Mouse (Mus musculus) neural tube, embryonic 13.5 days (tissue): ENCODE measurements at regions not wholly inside any gene's neighbourhood (a gene's known extent, or its start where the extent isn't known, plus 50 kb on each side); places are given as distances from the start of the nearest gene placed in this dataset.

Experiments
- ATAC-seq: fragments of 200-750 bp; cut with Nextera tagmentation; 2 replicates; pipeline ENCODE4 v1.8.0; 2017; ENCODE audit warnings: low read depth, mild to moderate bottlenecking, moderate TSS enrichment, moderate library complexity
- H3K27ac ChIP-seq: fragments of 300-500 bp; sonication (generic); replicated peaks from 2 replicates; pipeline ENCODE4 v1.5.1; 2015; ENCODE audit warnings: moderate library complexity, mild to moderate bottlenecking, inconsistent platforms
- H3K27me3 ChIP-seq: fragments of 300-500 bp; sonication (generic); 2 replicates; pipeline ENCODE4 v1.6.1; 2015; ENCODE audit warnings: mild to moderate bottlenecking, inconsistent platforms
- H3K36me3 ChIP-seq: fragments of 300-500 bp; sonication (generic); 2 replicates; pipeline ENCODE4 v1.6.1; 2015; ENCODE audit warnings: mild to moderate bottlenecking, inconsistent platforms
- H3K4me1 ChIP-seq: fragments of 300-500 bp; sonication (generic); replicated peaks from 2 replicates; pipeline ENCODE4 v1.6.1; 2015; ENCODE audit warnings: inconsistent platforms
- H3K4me2 ChIP-seq: fragments of 300-500 bp; sonication (generic); 2 replicates; pipeline ENCODE4 v1.6.1; 2015; ENCODE audit warnings: inconsistent platforms, mild to moderate bottlenecking, moderate library complexity
- H3K4me3 ChIP-seq: fragments of 300-500 bp; sonication (generic); 2 replicates; pipeline ENCODE4 v1.5.1; 2015; ENCODE audit warnings: mild to moderate bottlenecking, inconsistent platforms
- H3K9ac ChIP-seq: fragments of 300-500 bp; sonication (generic); 2 replicates; pipeline ENCODE4 v1.6.1; 2015; ENCODE audit warnings: moderate library complexity, mild to moderate bottlenecking, inconsistent platforms
- H3K9me3 ChIP-seq: fragments of 300-500 bp; sonication (generic); 2 replicates; pipeline ENCODE4 v1.6.1; 2016; ENCODE audit warnings: inconsistent platforms
- whole genome bisulfite sequencing: fragments of 180-500 bp; shearing (Covaris S2); methylation state at CpG from one replicate; pipeline ENCODE4 v1.1.7; 2015; 5-methylcytosine and 5-hydroxymethylcytosine counted together

- H3K36me3 ChIP-seq, result no peaks in the 10 kb centered on the region
- H3K27me3 ChIP-seq, result no peaks in the 10 kb centered on the region
- 52% methylated on average over 5 of the region's 5 CpGs for WGBS
- H3K27ac ChIP-seq, result no peak overlapping the region
- H3K9ac ChIP-seq, result no peak overlapping the region
- no peak overlapping the region for H3K4me2 ChIP-seq
- no peak for ATAC-seq
- no peak overlapping the region for H3K4me3 ChIP-seq
- peaks cover 16% of the 10 kb centered on the region for H3K4me1 ChIP-seq
- no peaks in the 10 kb centered on the region for H3K9me3 ChIP-seq
These were observed 478.2 kb downstream of the Ptprc start for GRCm38 (mm10) chr1:137697289-137697688.

- Histone ChIP-seq H3K4me1 (peaks cover 16% of the 10 kb centered on the region), H3K36me3 (no peaks in the 10 kb centered on the region), H3K4me2 (no peak overlapping the region), H3K4me3 (no peak overlapping the region), H3K9ac (no peak overlapping the region; the same call in 1 of the 2 replicates), H3K27me3 (no peaks in the 10 kb centered on the region), H3K9me3 (no peaks in the 10 kb centered on the region), H3K27ac (no peak overlapping the region)
- 17% methylated on average over 3 of the region's 3 CpGs for WGBS
- no peak for ATAC-seq
These were observed 478.7 kb downstream of the Ptprc start for GRCm38 (mm10) chr1:137696796-137697195.

- ATAC-seq, result no peak
- Histone ChIP-seq H3K9ac (no peak overlapping the region), H3K27ac (no peak overlapping the region), H3K4me2 (no peak overlapping the region), H3K36me3 (no peaks in the 10 kb centered on the region), H3K4me1 (peaks cover 16% of the 10 kb centered on the region), H3K4me3 (no peak overlapping the region), H3K27me3 (no peaks in the 10 kb centered on the region), H3K9me3 (no peaks in the 10 kb centered on the region)
- WGBS, result 54% methylated on average over 3 of the region's 3 CpGs
These were observed 479.8 kb downstream of the Ptprc start for GRCm38 (mm10) chr1:137695751-137696150.

GRCm38 (mm10) chr1:137692525-137692924 lies 483.0 kb downstream of the Ptprc start:
- ATAC-seq, result no peak
- no peaks in the 10 kb centered on the region for H3K9me3 ChIP-seq
- H3K9ac ChIP-seq, result no peak overlapping the region
- no peaks in the 10 kb centered on the region for H3K27me3 ChIP-seq
- no peak overlapping the region for H3K27ac ChIP-seq
- no peaks in the 10 kb centered on the region for H3K36me3 ChIP-seq
- 28% methylated on average over 2 of the region's 2 CpGs for WGBS
- peaks cover 16% of the 10 kb centered on the region for H3K4me1 ChIP-seq
- no peak overlapping the region for H3K4me3 ChIP-seq
- no peak overlapping the region for H3K4me2 ChIP-seq

GRCm38 (mm10) chr1:137690860-137691595 lies 484.5 kb downstream of the Ptprc start:
- H3K4me3 ChIP-seq, result no peak overlapping the region
- no peaks in the 10 kb centered on the region for H3K36me3 ChIP-seq
- peaks cover 7% of the 10 kb centered on the region; the same call in 1 of the 2 replicates for H3K4me1 ChIP-seq
- no peak overlapping the region for H3K4me2 ChIP-seq
- H3K9ac ChIP-seq, result no peak overlapping the region
- 86% methylated on average over 9 of the region's 9 CpGs for WGBS
- H3K27me3 ChIP-seq, result no peaks in the 10 kb centered on the region
- no peak for ATAC-seq
- H3K27ac ChIP-seq, result no peak overlapping the region
- no peaks in the 10 kb centered on the region for H3K9me3 ChIP-seq

GRCm38 (mm10) chr1:137670650-137671049 lies 504.9 kb downstream of the Ptprc start:
- no peaks in the 10 kb centered on the region for H3K27me3 ChIP-seq
- H3K9ac ChIP-seq, result no peak overlapping the region
- H3K27ac ChIP-seq, result no peak overlapping the region
- 84% methylated on average over 5 of the region's 5 CpGs for WGBS
- no peak overlapping the region for H3K4me3 ChIP-seq
- no peaks in the 10 kb centered on the region for H3K9me3 ChIP-seq
- ATAC-seq, result no peak
- H3K36me3 ChIP-seq, result no peaks in the 10 kb centered on the region
- no peak overlapping the region for H3K4me2 ChIP-seq
- H3K4me1 ChIP-seq, result no peaks in the 10 kb centered on the region

- H3K4me2 ChIP-seq, result no peak overlapping the region
- H3K9me3 ChIP-seq, result no peaks in the 10 kb centered on the region
- H3K27ac ChIP-seq, result no peak overlapping the region
- no peak for ATAC-seq
- no peak overlapping the region for H3K4me3 ChIP-seq
- H3K9ac ChIP-seq, result no peak overlapping the region
- no peaks in the 10 kb centered on the region for H3K36me3 ChIP-seq
- H3K4me1 ChIP-seq, result no peaks in the 10 kb centered on the region
- WGBS, result 78% methylated on average over 3 of the region's 3 CpGs
- no peaks in the 10 kb centered on the region for H3K27me3 ChIP-seq
These were observed 505.7 kb downstream of the Ptprc start for GRCm38 (mm10) chr1:137669849-137670248.

- H3K9me3 ChIP-seq, result no peaks in the 10 kb centered on the region
- no peaks in the 10 kb centered on the region for H3K27me3 ChIP-seq
- H3K9ac ChIP-seq, result no peak overlapping the region
- no peaks in the 10 kb centered on the region for H3K36me3 ChIP-seq
- no peak overlapping the region for H3K4me3 ChIP-seq
- no peak overlapping the region for H3K27ac ChIP-seq
- H3K4me2 ChIP-seq, result no peak overlapping the region
- ATAC-seq, result no peak
- WGBS, result 82% methylated on average over 1 of the region's 1 CpGs
- H3K4me1 ChIP-seq, result peaks cover 18% of the 10 kb centered on the region
These were observed 517.4 kb downstream of the Ptprc start for GRCm38 (mm10) chr1:137658141-137658540.

GRCm38 (mm10) chr1:137656900-137657458 lies 518.5 kb downstream of the Ptprc start:
- Histone ChIP-seq H3K9ac (no peak overlapping the region; the same call in 1 of the 2 replicates), H3K27ac (peak overlapping the region; percentile 19), H3K4me2 (peak overlapping the region; percentile 31), H3K36me3 (no peaks in the 10 kb centered on the region), H3K9me3 (no peaks in the 10 kb centered on the region), H3K4me1 (peaks cover 18% of the 10 kb centered on the region), H3K27me3 (no peaks in the 10 kb centered on the region), H3K4me3 (no peak overlapping the region)
- peak; percentile 69; the same call in 1 of the 2 replicates for ATAC-seq
- 17% methylated on average over 6 of the region's 6 CpGs for WGBS

- Histone ChIP-seq H3K4me3 (no peak overlapping the region), H3K27ac (no peak overlapping the region), H3K4me1 (peaks cover 18% of the 10 kb centered on the region), H3K9me3 (no peaks in the 10 kb centered on the region), H3K4me2 (no peak overlapping the region), H3K36me3 (no peaks in the 10 kb centered on the region), H3K9ac (no peak overlapping the region), H3K27me3 (no peaks in the 10 kb centered on the region)
- WGBS, result 59% methylated on average over 4 of the region's 4 CpGs
- ATAC-seq, result no peak
These were observed 521.3 kb downstream of the Ptprc start for GRCm38 (mm10) chr1:137654171-137654570.

- no peak overlapping the region for H3K27ac ChIP-seq
- no peak overlapping the region for H3K4me3 ChIP-seq
- H3K9ac ChIP-seq, result no peak overlapping the region
- no peak overlapping the region for H3K4me2 ChIP-seq
- H3K36me3 ChIP-seq, result no peaks in the 10 kb centered on the region
- no peaks in the 10 kb centered on the region for H3K9me3 ChIP-seq
- ATAC-seq, result no peak
- H3K4me1 ChIP-seq, result peaks cover 18% of the 10 kb centered on the region
- 71% methylated on average over 5 of the region's 5 CpGs for WGBS
- H3K27me3 ChIP-seq, result no peaks in the 10 kb centered on the region
These were observed 522.0 kb downstream of the Ptprc start for GRCm38 (mm10) chr1:137653495-137653894.

GRCm38 (mm10) chr1:137650629-137651028 lies 524.9 kb downstream of the Ptprc start:
- H3K9me3 ChIP-seq, result no peaks in the 10 kb centered on the region
- H3K9ac ChIP-seq, result no peak overlapping the region
- peaks cover 5% of the 10 kb centered on the region; the same call in 1 of the 2 replicates for H3K4me1 ChIP-seq
- H3K27ac ChIP-seq, result no peak overlapping the region; the same call in 1 of the 2 replicates
- no peak for ATAC-seq
- H3K27me3 ChIP-seq, result no peaks in the 10 kb centered on the region
- 59% methylated on average over 3 of the region's 3 CpGs for WGBS
- no peak overlapping the region for H3K4me2 ChIP-seq
- H3K36me3 ChIP-seq, result no peaks in the 10 kb centered on the region
- H3K4me3 ChIP-seq, result no peak overlapping the region
